Comparison of ENCODE assay signal across 8 mouse cellular contexts in the genomic region with DNA sequence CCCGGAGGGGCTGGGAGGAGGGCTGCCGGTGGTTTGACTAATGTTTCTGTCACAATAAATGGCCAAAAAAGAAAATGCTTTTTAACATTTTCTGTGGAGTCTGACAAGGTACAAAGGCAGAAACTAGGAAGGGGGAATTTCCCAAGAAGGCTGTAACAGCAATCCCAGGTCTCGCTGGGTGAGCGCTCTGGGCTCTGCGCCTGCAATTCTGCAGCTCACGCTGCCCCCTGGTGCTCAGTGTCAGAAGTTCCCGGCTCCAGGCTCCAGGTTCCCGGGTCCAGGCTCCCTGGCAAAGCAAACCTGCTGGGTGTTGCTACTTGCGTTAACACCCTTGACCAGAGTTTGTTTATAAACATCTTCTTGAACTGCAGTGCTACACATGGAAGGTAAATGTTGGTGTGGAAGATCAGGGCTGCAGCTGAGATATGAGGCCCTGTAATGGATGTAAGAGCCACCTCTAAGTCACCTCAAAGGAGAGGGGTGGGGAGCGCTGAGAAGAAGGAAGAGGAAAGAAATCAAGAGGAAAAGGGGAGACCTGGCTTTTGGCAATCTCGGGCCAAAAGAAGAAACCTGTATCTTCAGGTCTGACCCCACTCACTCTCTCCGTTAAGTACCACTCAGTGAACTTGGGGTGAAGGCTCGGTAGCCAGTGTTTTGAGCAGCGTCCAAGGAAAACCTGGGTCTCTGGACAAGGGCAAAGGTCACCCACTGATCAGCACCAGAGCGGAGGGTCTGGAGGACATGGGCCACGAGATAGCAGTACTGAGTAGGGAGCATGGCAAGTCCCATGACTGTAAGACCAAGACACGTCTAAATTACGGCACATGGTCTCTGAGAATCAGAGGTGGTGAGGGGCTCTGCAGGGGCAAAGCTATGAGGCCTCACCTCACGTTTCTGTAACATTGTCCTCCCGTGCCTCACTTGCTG.
DNase-seq lines count a peak whose midpoint lies in the region; ATAC-seq and TF ChIP-seq lines count a peak whose summit lies in the region.

No protein-coding gene starts in this region.

- peaks cover 4% of the 10 kb centered on the region; the same call in 1 of the 2 replicates for H3K27me3 ChIP-seq in forebrain, embryonic 15.5 days
- peaks cover 9% of the 10 kb centered on the region; the same call in 1 of the 2 replicates for H3K27me3 ChIP-seq in lung, embryonic 15.5 days

- H3K4me2 ChIP-seq in forebrain, embryonic 15.5 days (replicated peaks), result no peak overlapping the region
- H3K4me2 ChIP-seq in lung, embryonic 15.5 days, result no peak overlapping the region

- peaks cover 14% of the 10 kb centered on the region for H3K4me1 ChIP-seq in forebrain, embryonic 15.5 days
- H3K4me1 ChIP-seq in lung, embryonic 15.5 days, result peaks cover 7% of the 10 kb centered on the region; the same call in 1 of the 2 replicates

- TF ChIP-seq CTCF in layer of hippocampus, adult 2 months (conservative IDR thresholded peaks at IDR 0.05), result peak; percentile 99

- no peak overlapping the region for H3K9ac ChIP-seq in forebrain, embryonic 15.5 days (replicated peaks)
- no peak overlapping the region for H3K9ac ChIP-seq in lung, embryonic 15.5 days

- H3K27ac ChIP-seq in forebrain, embryonic 15.5 days (replicated peaks), result no peak overlapping the region
- H3K27ac ChIP-seq in layer of hippocampus, adult 2 months, result no peak overlapping the region
- H3K27ac ChIP-seq in lung, embryonic 15.5 days, result no peak overlapping the region

- WGBS in forebrain, embryonic 15.5 days, result 48% methylated on average over 20 of the region's 20 CpGs
- WGBS in lung, embryonic 15.5 days, result 44% methylated on average over 20 of the region's 20 CpGs

- H3K9me3 ChIP-seq in forebrain, embryonic 15.5 days, result no peaks in the 10 kb centered on the region
- no peaks in the 10 kb centered on the region for H3K9me3 ChIP-seq in lung, embryonic 15.5 days

- no peaks in the 10 kb centered on the region for H3K36me3 ChIP-seq in forebrain, embryonic 15.5 days
- H3K36me3 ChIP-seq in lung, embryonic 15.5 days, result no peaks in the 10 kb centered on the region

- ATAC-seq in forebrain, embryonic 15.5 days (replicated peaks), result peak; percentile 87
- ATAC-seq in hematopoietic stem cell, adult 5-6 weeks (replicated peaks in 1 of 2; ENCODE audit: insufficient read depth in 1 of 2, low FRiP score in 2 of 2, low TSS enrichment in 1 of 2, low read depth in 1 of 2, poor library complexity in 2 of 2, severe bottlenecking in 2 of 2), result peak; percentile 79 to 83
- ATAC-seq in lung, embryonic 15.5 days (ENCODE audit: borderline replicate concordance, extremely low read depth, low FRiP score, low TSS enrichment), result 0 out of 2 replicates have a peak, but pooled peaks have one; percentile 57

- DNase-seq in MN1 (ENCODE audit: low spot score), result peak; percentile 25
- DNase-seq in cerebellum, adult 18-20 months, result peak; percentile 48 to 62
- DNase-seq in layer of hippocampus, adult 2 months (ENCODE audit: low spot score in 2 of 2), result peak; percentile 57 to 90
- DNase-seq in ovary, postnatal 36 days (ENCODE audit: low spot score), result peak; percentile 72
- peak; percentile 59 for DNase-seq in urinary bladder, adult 2 months (ENCODE audit: low spot score)

- H3K4me3 ChIP-seq in forebrain, embryonic 15.5 days, result no peak overlapping the region
- no peak overlapping the region for H3K4me3 ChIP-seq in layer of hippocampus, adult 2 months
- no peak overlapping the region for H3K4me3 ChIP-seq in lung, embryonic 15.5 days
